Mouse (Mus musculus) forebrain, embryonic 15.5 days (tissue): ENCODE measurements around the gene Pygo1. TPM values are rescaled to one million over a fixed set of nuclear protein-coding genes. Genes with fewer than 3 reads are reported as not detected.

Experiments used
- ATAC-seq: fragments of 200-750 bp; cut with Nextera tagmentation; replicated peaks from 2 replicates; pipeline ENCODE4 v1.8.0; 2017; ENCODE audit warnings: mild to moderate bottlenecking, moderate TSS enrichment, moderate library complexity
- H3K27ac ChIP-seq: fragments of 300-500 bp; sonication (generic); replicated peaks from 2 replicates; pipeline ENCODE4 v1.5.1; 2015; ENCODE audit warnings: mild to moderate bottlenecking, inconsistent platforms
- H3K27me3 ChIP-seq: fragments of 300-500 bp; sonication (generic); 2 replicates; pipeline ENCODE4 v1.6.1; 2015; ENCODE audit warnings: inconsistent platforms
- H3K36me3 ChIP-seq: fragments of 300-500 bp; sonication (generic); 2 replicates; pipeline ENCODE4 v1.6.1; 2015; ENCODE audit warnings: mild to moderate bottlenecking, inconsistent platforms
- H3K4me1 ChIP-seq: fragments of 300-500 bp; sonication (generic); 2 replicates; pipeline ENCODE4 v1.6.1; 2015; ENCODE audit warnings: inconsistent platforms
- H3K4me2 ChIP-seq: fragments of 300-500 bp; sonication (generic); replicated peaks from 2 replicates; pipeline ENCODE4 v1.6.1; 2015; ENCODE audit warnings: mild to moderate bottlenecking, inconsistent platforms
- H3K4me3 ChIP-seq: fragments of 300-500 bp; sonication (generic); 2 replicates; pipeline ENCODE4 v1.5.1; 2015; ENCODE audit warnings: mild to moderate bottlenecking, inconsistent platforms
- H3K9ac ChIP-seq: fragments of 300-500 bp; sonication (generic); replicated peaks from 2 replicates; pipeline ENCODE4 v1.6.1; 2015; ENCODE audit warnings: mild to moderate bottlenecking, inconsistent platforms
- H3K9me3 ChIP-seq: fragments of 300-500 bp; sonication (generic); 2 replicates; pipeline ENCODE4 v1.6.1; 2016; ENCODE audit warnings: inconsistent platforms
- WGBS: fragments of 180-500 bp; shearing (Covaris S2); methylation state at CpG from one replicate; pipeline ENCODE4 v1.1.7; 2015; ENCODE audit warnings: mixed read lengths; 5-methylcytosine and 5-hydroxymethylcytosine counted together
- polyA plus RNA-seq: library from polyadenylated mRNA; unstranded; fragments of >200 nt; fragmentation: Nextera tagmentation; extraction: Ambion mirVana; gene quantifications from 2 replicates; pipeline ENCODE4 v1.2.1, GENCODE M21; 2015

Pygo1 gene
- polyA plus RNA-seq, 1 experiment from 2014 or later, result 15.4 TPM

GRCm38 (mm10) chr9:72894796-72895352 is 30.6 kb upstream of the Pygo1 start:
- H3K4me2 ChIP-seq, result no peak overlapping the region

GRCm38 (mm10) chr9:72902057-72902456 is 23.4 kb upstream of the Pygo1 start:
- Histone ChIP-seq H3K9me3 (no peaks in the 10 kb centered on the region), H3K9ac (no peak overlapping the region), H3K36me3 (no peaks in the 10 kb centered on the region), H3K4me1 (peaks cover 4% of the 10 kb centered on the region; the same call in 1 of the 2 replicates), H3K27me3 (no peaks in the 10 kb centered on the region), H3K4me3 (no peak overlapping the region), H3K27ac (no peak overlapping the region), H3K4me2 (no peak overlapping the region)
- no peak for ATAC-seq
- WGBS, result 91% methylated on average over 8 of the region's 8 CpGs

More at GRCm38 (mm10) chr9:72894796-72895352, 30.6 kb upstream of the Pygo1 start:
- ATAC-seq, result no peak
- H3K9ac ChIP-seq, result no peak overlapping the region
- WGBS, result 97% methylated on average over 6 of the region's 6 CpGs
- no peaks in the 10 kb centered on the region for H3K4me1 ChIP-seq
- H3K36me3 ChIP-seq, result no peaks in the 10 kb centered on the region
- H3K27ac ChIP-seq, result no peak overlapping the region
- H3K27me3 ChIP-seq, result no peaks in the 10 kb centered on the region
- no peaks in the 10 kb centered on the region for H3K9me3 ChIP-seq
- H3K4me3 ChIP-seq, result no peak overlapping the region

- Histone ChIP-seq H3K27me3 (no peaks in the 10 kb centered on the region), H3K4me1 (peaks cover 5% of the 10 kb centered on the region; the same call in 1 of the 2 replicates), H3K36me3 (no peaks in the 10 kb centered on the region), H3K27ac (no peak overlapping the region), H3K9me3 (no peaks in the 10 kb centered on the region), H3K4me2 (no peak overlapping the region), H3K4me3 (no peak overlapping the region), H3K9ac (no peak overlapping the region)
- no peak for ATAC-seq
- 90% methylated on average over 5 of the region's 5 CpGs for WGBS
Observed at GRCm38 (mm10) chr9:72902611-72903010, 22.8 kb upstream of the Pygo1 start.

GRCm38 (mm10) chr9:72906693-72907103 is 18.7 kb upstream of the Pygo1 start:
- Histone ChIP-seq H3K4me3 (no peak overlapping the region), H3K9me3 (no peaks in the 10 kb centered on the region), H3K4me2 (no peak overlapping the region), H3K9ac (no peak overlapping the region), H3K4me1 (peaks cover 5% of the 10 kb centered on the region; the same call in 1 of the 2 replicates), H3K27ac (peak overlapping the region; percentile 66), H3K36me3 (no peaks in the 10 kb centered on the region), H3K27me3 (no peaks in the 10 kb centered on the region)
- WGBS, result 64% methylated on average over 6 of the region's 6 CpGs
- no peak for ATAC-seq

- Histone ChIP-seq H3K9ac (no peak overlapping the region), H3K27ac (no peak overlapping the region), H3K27me3 (no peaks in the 10 kb centered on the region), H3K9me3 (no peaks in the 10 kb centered on the region), H3K4me3 (no peak overlapping the region), H3K4me2 (no peak overlapping the region), H3K4me1 (peaks cover 5% of the 10 kb centered on the region; the same call in 1 of the 2 replicates), H3K36me3 (no peaks in the 10 kb centered on the region)
- WGBS, result 85% methylated on average over 2 of the region's 2 CpGs
- no peak for ATAC-seq
Observed at GRCm38 (mm10) chr9:72911381-72911780, 14.1 kb upstream of the Pygo1 start.

GRCm38 (mm10) chr9:72913551-72913950 is 11.9 kb upstream of the Pygo1 start:
- 64% methylated on average over 6 of the region's 6 CpGs for WGBS
- no peak for ATAC-seq
- Histone ChIP-seq H3K4me1 (no peaks in the 10 kb centered on the region), H3K4me2 (no peak overlapping the region), H3K27ac (no peak overlapping the region), H3K9ac (no peak overlapping the region), H3K4me3 (no peak overlapping the region), H3K27me3 (no peaks in the 10 kb centered on the region), H3K9me3 (no peaks in the 10 kb centered on the region), H3K36me3 (no peaks in the 10 kb centered on the region)

GRCm38 (mm10) chr9:72915728-72916127 is 9.7 kb upstream of the Pygo1 start:
- Histone ChIP-seq H3K27me3 (no peaks in the 10 kb centered on the region), H3K9me3 (no peaks in the 10 kb centered on the region), H3K4me1 (no peaks in the 10 kb centered on the region), H3K36me3 (no peaks in the 10 kb centered on the region), H3K9ac (no peak overlapping the region), H3K4me3 (no peak overlapping the region), H3K27ac (no peak overlapping the region), H3K4me2 (no peak overlapping the region)
- no peak for ATAC-seq
- WGBS, result 71% methylated on average over 7 of the region's 7 CpGs

GRCm38 (mm10) chr9:72923068-72923467 is 2.4 kb upstream of the Pygo1 start:
- no peaks in the 10 kb centered on the region for H3K27me3 ChIP-seq
- H3K27ac ChIP-seq, result no peak overlapping the region
- peaks cover 27% of the 10 kb centered on the region for H3K4me1 ChIP-seq
- 87% methylated on average over 3 of the region's 3 CpGs for WGBS
- H3K4me2 ChIP-seq, result no peak overlapping the region
- no peak for ATAC-seq
- no peaks in the 10 kb centered on the region for H3K9me3 ChIP-seq
- no peaks in the 10 kb centered on the region for H3K36me3 ChIP-seq
- H3K9ac ChIP-seq, result no peak overlapping the region
- no peak overlapping the region for H3K4me3 ChIP-seq

GRCm38 (mm10) chr9:72925935-72926258 is 452 bp downstream of the Pygo1 start:
- ATAC-seq, result peak; percentile 79
- whole genome bisulfite sequencing, result under 1% methylated on average over 20 of the region's 20 CpGs
- Histone ChIP-seq H3K9me3 (no peaks in the 10 kb centered on the region), H3K27me3 (no peaks in the 10 kb centered on the region), H3K36me3 (no peaks in the 10 kb centered on the region), H3K9ac (peak overlapping the region; percentile 93), H3K4me2 (peak overlapping the region; percentile 92), H3K27ac (peak overlapping the region; percentile 90), H3K4me1 (peaks cover 27% of the 10 kb centered on the region), H3K4me3 (peak overlapping the region; percentile 78)

- H3K4me3 ChIP-seq, result no peak overlapping the region
- H3K27ac ChIP-seq, result peak overlapping the region; percentile 57
- no peak overlapping the region for H3K9ac ChIP-seq
- WGBS, result 72% methylated on average over 13 of the region's 13 CpGs
- H3K4me2 ChIP-seq, result no peak overlapping the region
- ATAC-seq, result no peak
- H3K9me3 ChIP-seq, result no peaks in the 10 kb centered on the region
- H3K27me3 ChIP-seq, result no peaks in the 10 kb centered on the region
- H3K36me3 ChIP-seq, result 0 out of 2 replicates have a peak, but pooled peaks cover 3% of the 10 kb centered on the region
- peaks cover 18% of the 10 kb centered on the region for H3K4me1 ChIP-seq
Observed at GRCm38 (mm10) chr9:72931166-72931790, 5.8 kb downstream of the Pygo1 start.

GRCm38 (mm10) chr9:72935309-72935708 is 9.9 kb downstream of the Pygo1 start:
- Histone ChIP-seq H3K4me2 (no peak overlapping the region), H3K36me3 (0 out of 2 replicates have a peak, but pooled peaks cover 3% of the 10 kb centered on the region), H3K9ac (no peak overlapping the region), H3K4me1 (no peaks in the 10 kb centered on the region), H3K9me3 (no peaks in the 10 kb centered on the region), H3K27ac (no peak overlapping the region), H3K4me3 (no peak overlapping the region), H3K27me3 (no peaks in the 10 kb centered on the region)
- 87% methylated on average over 4 of the region's 4 CpGs for WGBS
- no peak for ATAC-seq

- no peak for ATAC-seq
- Histone ChIP-seq H3K9me3 (no peaks in the 10 kb centered on the region), H3K27me3 (no peaks in the 10 kb centered on the region), H3K36me3 (0 out of 2 replicates have a peak, but pooled peaks cover 3% of the 10 kb centered on the region), H3K4me2 (no peak overlapping the region), H3K27ac (no peak overlapping the region), H3K4me3 (no peak overlapping the region), H3K4me1 (no peaks in the 10 kb centered on the region), H3K9ac (no peak overlapping the region)
- WGBS, result 74% methylated on average over 2 of the region's 2 CpGs
Observed at GRCm38 (mm10) chr9:72936301-72936700, 10.9 kb downstream of the Pygo1 start.

- no peaks in the 10 kb centered on the region for H3K27me3 ChIP-seq
- H3K4me2 ChIP-seq, result no peak overlapping the region
- no peaks in the 10 kb centered on the region for H3K9me3 ChIP-seq
- WGBS, result 63% methylated on average over 3 of the region's 3 CpGs
- H3K36me3 ChIP-seq, result peaks cover 26% of the 10 kb centered on the region
- no peak overlapping the region for H3K9ac ChIP-seq
- H3K27ac ChIP-seq, result no peak overlapping the region
- no peak for ATAC-seq
- no peak overlapping the region for H3K4me3 ChIP-seq
- no peaks in the 10 kb centered on the region for H3K4me1 ChIP-seq
Observed at GRCm38 (mm10) chr9:72943424-72943823, 18.0 kb downstream of the Pygo1 start.
